Mouse (Mus musculus): ENCODE data around the gene Map4k4. TPM values are rescaled to one million over a fixed set of nuclear protein-coding genes. Genes with fewer than 3 reads are reported as not detected.

The Map4k4 gene
- polyA plus RNA-seq, 1 experiment from 2014 or later, result 14.7 TPM

- peaks cover 59% of the 10 kb centered on the region for H3K36me3 ChIP-seq (ENCODE audit: control insufficient read depth, insufficient read depth)
- no peak overlapping the region for H3K4me2 ChIP-seq (ENCODE audit: low read depth, low read length)
- ATAC-seq (replicated peaks; ENCODE audit: extremely low read depth, insufficient read depth, low FRiP score), result no peak
- H3K4me1 ChIP-seq (ENCODE audit: control insufficient read depth, insufficient read depth, low read length), result no peaks in the 10 kb centered on the region
- WGBS, result 90% methylated on average over 27 of the region's 27 CpGs
- no peak overlapping the region for H3K27ac ChIP-seq (ENCODE audit: low read length)
- H3K27me3 ChIP-seq (ENCODE audit: control insufficient read depth, insufficient read depth, low read length), result no peaks in the 10 kb centered on the region
- no peaks in the 10 kb centered on the region for H3K9me3 ChIP-seq (replicated peaks; ENCODE audit: control insufficient read depth, low read length)
- no peak overlapping the region for H3K4me3 ChIP-seq (ENCODE audit: low read length)
- H3K9ac ChIP-seq (ENCODE audit: low read length), result no peak overlapping the region
These were observed 124.0 kb downstream of the Map4k4 start for GRCm38 (mm10) chr1:40024554-40025320.

GRCm38 (mm10) chr1:40025416-40025815, 124.7 kb downstream of the Map4k4 start:
- no peak overlapping the region for H3K27ac ChIP-seq (ENCODE audit: low read length)
- ATAC-seq (replicated peaks; ENCODE audit: extremely low read depth, insufficient read depth, low FRiP score), result no peak
- no peaks in the 10 kb centered on the region for H3K27me3 ChIP-seq (ENCODE audit: control insufficient read depth, insufficient read depth, low read length)
- H3K4me2 ChIP-seq (ENCODE audit: low read depth, low read length), result no peak overlapping the region
- H3K9ac ChIP-seq (ENCODE audit: low read length), result no peak overlapping the region
- no peak overlapping the region for H3K4me3 ChIP-seq (ENCODE audit: low read length)
- peaks cover 52% of the 10 kb centered on the region for H3K36me3 ChIP-seq (ENCODE audit: control insufficient read depth, insufficient read depth)
- WGBS, result 89% methylated on average over 5 of the region's 5 CpGs
- H3K4me1 ChIP-seq (ENCODE audit: control insufficient read depth, insufficient read depth, low read length), result no peaks in the 10 kb centered on the region
- H3K9me3 ChIP-seq (replicated peaks; ENCODE audit: control insufficient read depth, low read length), result no peaks in the 10 kb centered on the region

- H3K9me3 ChIP-seq (replicated peaks; ENCODE audit: control insufficient read depth, low read length), result no peaks in the 10 kb centered on the region
- no peaks in the 10 kb centered on the region for H3K4me1 ChIP-seq (ENCODE audit: control insufficient read depth, insufficient read depth, low read length)
- H3K4me3 ChIP-seq (ENCODE audit: low read length), result no peak overlapping the region
- no peaks in the 10 kb centered on the region for H3K27me3 ChIP-seq (ENCODE audit: control insufficient read depth, insufficient read depth, low read length)
- no peak for ATAC-seq (replicated peaks; ENCODE audit: extremely low read depth, insufficient read depth, low FRiP score)
- no peak overlapping the region for H3K9ac ChIP-seq (ENCODE audit: low read length)
- 77% methylated on average over 7 of the region's 7 CpGs for WGBS
- H3K4me2 ChIP-seq (ENCODE audit: low read depth, low read length), result no peak overlapping the region
- no peak overlapping the region for H3K27ac ChIP-seq (ENCODE audit: low read length)
- peaks cover 42% of the 10 kb centered on the region for H3K36me3 ChIP-seq (ENCODE audit: control insufficient read depth, insufficient read depth)
These were observed 126.5 kb downstream of the Map4k4 start for GRCm38 (mm10) chr1:40027116-40027620.

GRCm38 (mm10) chr1:40028207-40028998, 127.7 kb downstream of the Map4k4 start:
- Histone ChIP-seq H3K27me3 (ENCODE audit: control insufficient read depth, insufficient read depth, low read length) (no peaks in the 10 kb centered on the region), H3K27ac (ENCODE audit: low read length) (no peak overlapping the region), H3K4me2 (ENCODE audit: low read depth, low read length) (no peak overlapping the region), H3K9me3 (replicated peaks; ENCODE audit: control insufficient read depth, low read length) (no peaks in the 10 kb centered on the region), H3K4me1 (ENCODE audit: control insufficient read depth, insufficient read depth, low read length) (no peaks in the 10 kb centered on the region), H3K4me3 (ENCODE audit: low read length) (no peak overlapping the region), H3K9ac (ENCODE audit: low read length) (no peak overlapping the region), H3K36me3 (ENCODE audit: control insufficient read depth, insufficient read depth) (peaks cover 29% of the 10 kb centered on the region)
- 74% methylated on average over 12 of the region's 12 CpGs for WGBS
- no peak for ATAC-seq (replicated peaks; ENCODE audit: extremely low read depth, insufficient read depth, low FRiP score)

- WGBS, result 91% methylated on average over 5 of the region's 5 CpGs
- no peak overlapping the region for H3K4me2 ChIP-seq (ENCODE audit: low read depth, low read length)
These were observed 128.9 kb downstream of the Map4k4 start for GRCm38 (mm10) chr1:40029597-40029996.

DNA sequence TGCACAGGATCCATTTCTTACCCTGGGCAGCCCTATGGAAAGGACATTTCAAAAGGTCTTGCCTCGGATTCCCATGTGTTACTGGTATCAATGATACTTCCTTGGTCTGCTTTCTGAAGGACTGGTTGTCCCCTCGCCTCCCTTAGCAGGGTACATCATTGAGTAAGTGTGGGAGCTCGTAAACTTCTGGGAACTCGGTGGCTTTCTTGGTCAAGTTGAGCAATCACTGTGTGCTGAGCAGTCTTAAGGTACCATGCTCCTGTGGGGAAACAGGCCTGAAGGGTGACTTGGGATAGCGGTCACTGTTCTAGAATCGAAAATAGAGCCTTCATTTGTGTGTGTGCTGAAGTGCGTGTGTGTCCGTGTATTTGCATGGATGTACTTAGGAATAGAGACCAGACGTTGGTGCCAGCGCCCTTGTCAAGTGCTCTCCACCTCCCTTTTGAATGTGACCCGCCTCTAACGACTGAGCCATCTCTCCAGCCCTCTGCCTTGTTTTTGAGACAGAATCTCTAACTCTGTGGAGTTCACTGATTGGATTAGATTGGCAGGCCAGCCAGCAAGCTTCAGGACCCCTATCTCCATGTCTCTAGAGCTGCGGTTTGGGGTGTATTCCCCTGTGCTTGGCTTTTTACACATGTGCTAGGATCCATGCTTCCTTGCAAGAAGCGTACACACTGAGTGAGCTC, 129.7 kb downstream of the Map4k4 start:
- Histone ChIP-seq H3K4me2 (ENCODE audit: low read depth, low read length) (no peak overlapping the region), H3K27ac (ENCODE audit: low read length) (no peak overlapping the region), H3K4me3 (ENCODE audit: low read length) (no peak overlapping the region), H3K27me3 (ENCODE audit: control insufficient read depth, insufficient read depth, low read length) (no peaks in the 10 kb centered on the region), H3K4me1 (ENCODE audit: control insufficient read depth, insufficient read depth, low read length) (0 out of 2 replicates have a peak, but pooled peaks cover 2% of the 10 kb centered on the region), H3K9ac (ENCODE audit: low read length) (no peak overlapping the region), H3K36me3 (ENCODE audit: control insufficient read depth, insufficient read depth) (peaks cover 12% of the 10 kb centered on the region), H3K9me3 (replicated peaks; ENCODE audit: control insufficient read depth, low read length) (no peaks in the 10 kb centered on the region)
- WGBS, result 83% methylated on average over 14 of the region's 14 CpGs
- ATAC-seq (replicated peaks; ENCODE audit: extremely low read depth, insufficient read depth, low FRiP score), result no peak

More at GRCm38 (mm10) chr1:40029597-40029996, 128.9 kb downstream of the Map4k4 start:
- H3K9ac ChIP-seq (ENCODE audit: low read length), result no peak overlapping the region
- no peak overlapping the region for H3K4me3 ChIP-seq (ENCODE audit: low read length)
- 0 out of 2 replicates have a peak, but pooled peaks cover 2% of the 10 kb centered on the region for H3K4me1 ChIP-seq (ENCODE audit: control insufficient read depth, insufficient read depth, low read length)
- no peak overlapping the region for H3K27ac ChIP-seq (ENCODE audit: low read length)
- no peaks in the 10 kb centered on the region for H3K9me3 ChIP-seq (replicated peaks; ENCODE audit: control insufficient read depth, low read length)
- H3K27me3 ChIP-seq (ENCODE audit: control insufficient read depth, insufficient read depth, low read length), result no peaks in the 10 kb centered on the region
- H3K36me3 ChIP-seq (ENCODE audit: control insufficient read depth, insufficient read depth), result peaks cover 17% of the 10 kb centered on the region
- ATAC-seq (replicated peaks; ENCODE audit: extremely low read depth, insufficient read depth, low FRiP score), result no peak

DNA sequence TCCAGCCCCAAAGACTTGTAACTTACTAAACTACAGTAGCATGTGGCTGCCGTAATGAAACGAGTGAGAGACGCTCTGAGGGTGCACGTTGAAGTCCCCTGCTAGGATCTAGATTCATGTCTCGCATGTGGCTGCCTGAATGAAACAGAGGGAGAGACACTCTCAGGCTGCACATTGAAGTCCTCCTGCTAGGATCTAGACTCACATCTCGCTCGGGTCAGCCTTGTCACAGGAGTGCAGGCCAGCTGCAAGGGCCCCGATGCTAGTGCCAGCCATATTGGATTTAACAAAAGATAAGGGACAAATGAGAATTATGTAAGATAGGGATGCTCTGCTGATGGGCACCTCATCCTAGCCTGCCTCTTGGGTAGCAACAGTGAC, 130.3 kb downstream of the Map4k4 start:
- Histone ChIP-seq H3K4me3 (ENCODE audit: low read length) (no peak overlapping the region), H3K27me3 (ENCODE audit: control insufficient read depth, insufficient read depth, low read length) (no peaks in the 10 kb centered on the region), H3K9ac (ENCODE audit: low read length) (no peak overlapping the region), H3K27ac (ENCODE audit: low read length) (no peak overlapping the region), H3K4me1 (ENCODE audit: control insufficient read depth, insufficient read depth, low read length) (0 out of 2 replicates have a peak, but pooled peaks cover 2% of the 10 kb centered on the region), H3K36me3 (ENCODE audit: control insufficient read depth, insufficient read depth) (peaks cover 10% of the 10 kb centered on the region), H3K9me3 (replicated peaks; ENCODE audit: control insufficient read depth, low read length) (no peaks in the 10 kb centered on the region), H3K4me2 (ENCODE audit: low read depth, low read length) (no peak overlapping the region)
- no peak for ATAC-seq (replicated peaks; ENCODE audit: extremely low read depth, insufficient read depth, low FRiP score)
- WGBS, result 88% methylated on average over 8 of the region's 8 CpGs

- peaks cover 5% of the 10 kb centered on the region for H3K36me3 ChIP-seq (ENCODE audit: control insufficient read depth, insufficient read depth)
- H3K4me1 ChIP-seq (ENCODE audit: control insufficient read depth, insufficient read depth, low read length), result 0 out of 2 replicates have a peak, but pooled peaks cover 2% of the 10 kb centered on the region
- no peaks in the 10 kb centered on the region for H3K9me3 ChIP-seq (replicated peaks; ENCODE audit: control insufficient read depth, low read length)
- H3K9ac ChIP-seq (ENCODE audit: low read length), result no peak overlapping the region
- ATAC-seq (replicated peaks; ENCODE audit: extremely low read depth, insufficient read depth, low FRiP score), result no peak
- no peak overlapping the region for H3K4me3 ChIP-seq (ENCODE audit: low read length)
- H3K27ac ChIP-seq (ENCODE audit: low read length), result no peak overlapping the region
- H3K4me2 ChIP-seq (ENCODE audit: low read depth, low read length), result no peak overlapping the region
- 84% methylated on average over 2 of the region's 2 CpGs for WGBS
- no peaks in the 10 kb centered on the region for H3K27me3 ChIP-seq (ENCODE audit: control insufficient read depth, insufficient read depth, low read length)
These were observed 130.9 kb downstream of the Map4k4 start for GRCm38 (mm10) chr1:40031626-40032025.
